Mouse (Mus musculus): ENCODE results near the gene Fam92b. TPM values are rescaled to one million over a fixed set of nuclear protein-coding genes. Genes with fewer than 3 reads are reported as not detected.

Fam92b gene
- polyA plus RNA-seq, 1 experiment: not detected

DNA sequence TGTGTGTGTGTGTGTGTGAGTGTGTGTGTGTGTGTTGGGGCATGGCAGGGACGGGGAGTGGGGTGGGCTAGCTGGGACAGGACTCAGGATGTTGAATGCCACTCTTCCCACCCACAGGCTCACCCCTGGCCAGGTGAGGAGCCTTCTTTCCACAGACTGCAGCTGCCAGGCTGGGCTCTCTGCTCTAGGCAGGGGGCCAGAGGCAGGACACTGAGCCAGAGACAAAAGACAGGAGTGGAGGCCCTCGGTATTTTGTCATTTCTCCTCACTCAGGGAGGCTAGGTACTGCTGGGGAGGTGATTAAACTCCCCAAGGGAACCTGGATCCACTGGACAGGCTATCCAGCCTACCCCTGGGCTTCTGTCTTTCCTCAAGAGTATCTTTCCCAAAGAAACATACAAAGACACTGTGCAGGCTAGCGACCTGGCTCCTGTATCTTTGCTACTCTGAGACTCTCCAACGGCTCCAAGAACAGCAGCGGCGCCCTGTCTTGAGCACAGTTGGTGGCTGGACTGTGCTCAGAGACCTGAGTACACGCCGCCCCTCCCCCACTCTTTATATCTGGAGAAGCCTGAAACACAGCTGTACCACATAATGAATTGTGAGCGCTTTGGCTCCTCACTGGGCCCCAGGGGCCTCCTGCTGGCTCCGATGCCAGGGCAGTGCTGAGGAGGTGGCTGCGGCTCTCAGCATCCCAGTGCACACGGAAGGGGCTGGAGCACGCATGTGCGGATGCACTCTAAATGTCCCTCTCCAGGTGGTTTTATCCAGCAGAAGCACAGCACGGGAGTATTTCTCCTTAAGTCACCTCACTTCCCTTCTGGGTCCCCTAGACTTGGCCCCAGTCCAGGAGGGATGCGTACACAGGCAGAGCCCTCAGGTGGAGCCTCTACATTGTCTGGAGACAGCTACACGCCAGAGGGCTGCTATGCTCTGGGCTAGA, 7.9 kb upstream of the Fam92b start:
- WGBS: 67% methylated on average over 16 of the region's 17 CpGs
- Histone ChIP-seq H3K4me3 (replicated peaks; ENCODE audit: control insufficient read depth, low read depth, low read length) (no peak overlapping the region), H3K4me1 (ENCODE audit: control insufficient read depth, insufficient read depth, low read length) (no peaks in the 10 kb centered on the region), H3K27ac (ENCODE audit: control insufficient read depth, insufficient read depth, low read depth, low read length, poor library complexity) (no peak overlapping the region)
- TF ChIP-seq POLR2A (IDR thresholded peaks at IDR 0.05; ENCODE audit: borderline replicate concordance, control insufficient read depth, low read depth, low read length): no peak

DNA sequence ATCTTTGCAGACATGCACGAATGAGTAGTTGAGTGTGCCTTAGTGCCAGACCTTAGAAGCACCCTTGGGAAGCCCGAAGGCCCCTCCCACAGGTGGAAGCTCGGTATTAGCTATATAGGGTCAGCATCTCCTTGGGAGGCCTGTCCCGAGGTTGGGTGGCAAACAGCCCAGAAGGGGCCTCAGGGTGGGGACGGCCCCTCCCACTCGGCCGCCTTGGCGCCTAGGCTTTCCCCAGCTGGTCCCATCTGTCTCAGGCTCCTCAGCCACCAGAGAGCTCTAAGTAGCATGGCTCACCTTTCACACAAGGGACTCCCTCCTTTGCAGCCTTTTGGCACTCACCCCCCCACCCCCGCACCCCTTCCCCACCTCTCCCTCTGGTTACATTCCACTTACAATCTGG, 7.1 kb upstream of the Fam92b start:
- H3K4me1 ChIP-seq (ENCODE audit: control insufficient read depth, insufficient read depth, low read length): no peaks in the 10 kb centered on the region
- H3K27ac ChIP-seq (ENCODE audit: control insufficient read depth, insufficient read depth, low read depth, low read length, poor library complexity): no peak overlapping the region
- 67% methylated on average over 9 of the region's 9 CpGs for WGBS
- no peak overlapping the region for H3K4me3 ChIP-seq (replicated peaks; ENCODE audit: control insufficient read depth, low read depth, low read length)
- TF ChIP-seq POLR2A (IDR thresholded peaks at IDR 0.05; ENCODE audit: borderline replicate concordance, control insufficient read depth, low read depth, low read length) (no peak), CTCF (IDR thresholded peaks at IDR 0.05; ENCODE audit: control insufficient read depth, insufficient read depth, low read length) (no peak)

DNA sequence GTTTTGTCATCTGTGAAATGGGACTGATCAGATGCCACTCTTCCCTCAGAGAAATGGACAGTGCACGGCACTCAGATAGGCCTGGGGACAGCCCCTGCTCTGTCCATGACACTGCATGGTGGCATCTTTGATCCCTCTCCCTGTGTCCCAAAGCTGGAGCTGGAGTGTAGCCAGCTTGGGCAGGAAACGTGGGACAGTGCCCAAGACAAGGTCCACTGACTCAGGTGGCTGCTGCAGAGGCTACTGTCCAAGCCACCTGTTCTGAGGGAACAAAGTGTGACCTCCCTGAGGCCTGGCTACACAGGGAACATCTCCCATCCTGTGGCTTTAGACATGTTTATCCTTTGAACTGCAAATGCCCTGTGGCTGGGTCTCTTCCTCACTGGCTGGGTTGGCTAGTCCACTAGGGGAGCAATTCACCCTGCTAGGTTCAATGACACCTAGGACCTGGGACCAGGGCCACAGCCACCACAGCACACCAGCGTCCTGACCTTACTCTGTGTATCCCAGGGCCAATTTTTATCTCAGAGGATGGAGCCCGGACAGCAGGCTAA, 4.7 kb upstream of the Fam92b start:
- TF ChIP-seq POLR2A (IDR thresholded peaks at IDR 0.05; ENCODE audit: borderline replicate concordance, control insufficient read depth, low read depth, low read length) (no peak), CTCF (IDR thresholded peaks at IDR 0.05; ENCODE audit: control insufficient read depth, insufficient read depth, low read length) (no peak)
- H3K27ac ChIP-seq (ENCODE audit: control insufficient read depth, insufficient read depth, low read depth, low read length, poor library complexity): no peak overlapping the region
- no peaks in the 10 kb centered on the region for H3K4me1 ChIP-seq (ENCODE audit: control insufficient read depth, insufficient read depth, low read length)
- WGBS: 81% methylated on average over 4 of the region's 4 CpGs
- H3K4me3 ChIP-seq (replicated peaks; ENCODE audit: control insufficient read depth, low read depth, low read length): no peak overlapping the region

DNA sequence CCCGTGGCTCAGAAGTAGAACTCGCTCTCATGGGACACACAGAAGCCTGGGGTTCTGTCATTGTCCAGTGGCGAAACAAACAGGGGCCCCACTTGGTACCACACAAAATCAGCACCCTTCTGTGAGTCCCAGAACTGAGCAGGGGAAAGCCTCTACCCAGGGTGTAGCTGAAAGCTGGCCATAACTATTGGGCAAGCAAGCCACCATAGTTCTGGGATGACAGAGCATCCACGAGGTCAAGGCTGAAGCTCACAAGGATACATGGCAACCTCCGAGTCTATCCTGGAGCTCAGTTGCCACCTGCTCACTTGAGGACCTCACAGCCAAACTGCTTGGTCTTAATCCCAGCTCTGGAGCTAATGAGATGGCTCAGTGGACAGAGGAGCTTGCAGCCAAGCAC, 4.0 kb upstream of the Fam92b start:
- TF ChIP-seq POLR2A (IDR thresholded peaks at IDR 0.05; ENCODE audit: borderline replicate concordance, control insufficient read depth, low read depth, low read length) (no peak), CTCF (IDR thresholded peaks at IDR 0.05; ENCODE audit: control insufficient read depth, insufficient read depth, low read length) (no peak)
- H3K27ac ChIP-seq (ENCODE audit: control insufficient read depth, insufficient read depth, low read depth, low read length, poor library complexity): no peak overlapping the region
- H3K4me3 ChIP-seq (replicated peaks; ENCODE audit: control insufficient read depth, low read depth, low read length): no peak overlapping the region
- 76% methylated on average over 5 of the region's 5 CpGs for WGBS
- H3K4me1 ChIP-seq (ENCODE audit: control insufficient read depth, insufficient read depth, low read length): no peaks in the 10 kb centered on the region

DNA sequence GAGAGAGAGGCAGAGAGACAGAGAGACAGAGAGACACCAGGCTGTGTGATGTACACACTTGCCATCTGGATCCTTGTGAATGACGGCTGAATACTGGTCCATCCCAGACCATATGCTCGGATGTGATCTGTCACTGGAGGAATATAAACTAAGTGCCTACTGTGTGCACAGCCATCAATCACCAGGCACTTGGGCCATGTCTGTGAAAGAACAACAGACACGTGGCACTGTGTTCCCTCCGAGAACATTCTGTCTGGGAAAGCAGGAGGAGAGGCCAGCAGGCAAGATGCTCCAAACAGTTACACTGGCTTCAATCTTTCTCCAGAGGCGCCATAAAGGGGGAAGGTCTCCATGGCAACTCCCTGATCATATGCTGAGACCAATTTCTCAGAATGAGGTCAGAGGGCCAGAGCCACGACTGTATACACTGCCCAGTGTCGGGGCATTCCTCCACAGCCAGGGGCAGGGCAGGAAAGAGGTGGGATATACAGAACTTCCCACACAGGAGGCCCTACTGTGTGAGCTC, 3.2 kb upstream of the Fam92b start:
- whole genome bisulfite sequencing: 72% methylated on average over 7 of the region's 7 CpGs
- H3K27ac ChIP-seq (ENCODE audit: control insufficient read depth, insufficient read depth, low read depth, low read length, poor library complexity): no peak overlapping the region
- no peaks in the 10 kb centered on the region for H3K4me1 ChIP-seq (ENCODE audit: control insufficient read depth, insufficient read depth, low read length)
- no peak overlapping the region for H3K4me3 ChIP-seq (replicated peaks; ENCODE audit: control insufficient read depth, low read depth, low read length)
- no peak for TF ChIP-seq POLR2A (IDR thresholded peaks at IDR 0.05; ENCODE audit: borderline replicate concordance, control insufficient read depth, low read depth, low read length)

DNA sequence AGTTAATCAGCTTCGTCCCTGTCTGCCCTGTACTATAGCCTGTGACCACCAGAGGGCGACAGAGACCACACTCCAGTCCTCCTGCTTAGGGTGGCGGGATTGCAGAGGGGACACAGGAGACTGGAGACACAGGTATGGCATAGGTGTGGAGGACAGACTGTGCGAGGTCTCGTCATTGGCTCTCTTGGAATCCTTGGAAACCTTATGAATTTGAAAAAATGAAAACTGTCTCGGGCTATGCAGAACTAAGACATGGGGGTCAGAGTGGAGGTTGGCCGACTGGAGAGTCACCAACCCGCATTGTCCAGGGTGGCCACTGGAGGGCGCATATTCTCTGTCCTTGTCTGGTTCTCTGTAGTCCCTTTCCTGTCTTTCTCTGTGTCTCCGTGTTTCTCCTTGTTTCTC, 1.8 kb upstream of the Fam92b start:
- Histone ChIP-seq H3K27ac (ENCODE audit: control insufficient read depth, insufficient read depth, low read depth, low read length, poor library complexity) (no peak overlapping the region), H3K4me3 (replicated peaks; ENCODE audit: control insufficient read depth, low read depth, low read length) (no peak overlapping the region), H3K4me1 (ENCODE audit: control insufficient read depth, insufficient read depth, low read length) (no peaks in the 10 kb centered on the region)
- TF ChIP-seq POLR2A (IDR thresholded peaks at IDR 0.05; ENCODE audit: borderline replicate concordance, control insufficient read depth, low read depth, low read length): no peak
- TF ChIP-seq CTCF (IDR thresholded peaks at IDR 0.05; ENCODE audit: control insufficient read depth, insufficient read depth, low read length): peak; percentile 98
- 0% methylated on average over 10 of the region's 10 CpGs for WGBS

DNA sequence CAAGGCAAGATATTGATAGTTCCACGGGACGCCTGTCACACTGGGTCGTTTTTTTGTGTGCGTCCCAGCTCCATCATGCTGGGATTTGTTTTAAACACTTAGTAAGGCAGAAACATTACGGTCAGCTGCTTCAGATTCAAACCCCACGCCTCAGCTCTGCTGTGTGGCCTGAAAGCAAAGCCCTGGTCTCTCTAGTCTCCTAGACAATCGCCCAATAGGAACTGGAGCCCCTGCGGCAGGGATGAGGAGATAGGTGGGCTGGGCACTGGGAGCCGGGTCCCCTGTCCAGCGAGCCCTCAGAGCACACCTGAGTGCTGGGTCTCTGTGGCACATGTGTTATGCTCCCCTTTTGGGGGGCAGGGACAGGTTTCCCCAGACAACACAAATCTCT, 853 bp upstream of the Fam92b start:
- Histone ChIP-seq H3K4me3 (replicated peaks; ENCODE audit: control insufficient read depth, low read depth, low read length) (no peak overlapping the region), H3K27ac (ENCODE audit: control insufficient read depth, insufficient read depth, low read depth, low read length, poor library complexity) (no peak overlapping the region), H3K4me1 (ENCODE audit: control insufficient read depth, insufficient read depth, low read length) (no peaks in the 10 kb centered on the region)
- no peak for TF ChIP-seq CTCF (IDR thresholded peaks at IDR 0.05; ENCODE audit: control insufficient read depth, insufficient read depth, low read length)
- no peak for TF ChIP-seq POLR2A (IDR thresholded peaks at IDR 0.05; ENCODE audit: borderline replicate concordance, control insufficient read depth, low read depth, low read length)
- WGBS: 31% methylated on average over 10 of the region's 10 CpGs

DNA sequence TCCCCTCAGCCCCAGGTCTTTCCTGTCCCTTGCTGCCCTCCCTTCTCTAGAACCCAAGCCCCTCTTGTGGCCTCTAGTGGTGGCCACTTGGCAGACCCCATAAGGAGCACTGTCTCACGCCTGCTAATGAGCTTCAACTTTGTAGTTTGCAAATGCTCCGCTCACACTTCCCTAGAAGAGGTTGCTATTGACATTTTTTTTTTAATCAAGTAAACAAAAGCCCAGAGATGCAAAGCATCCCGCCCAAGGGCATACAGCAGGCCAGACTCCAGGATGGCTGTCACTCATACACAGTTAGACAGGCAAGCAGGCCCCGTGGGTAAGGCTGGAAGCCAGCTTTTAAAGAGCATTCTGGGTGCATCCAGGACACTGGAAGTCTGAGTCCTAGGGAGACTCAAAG, 661 bp downstream of the Fam92b start:
- no peak overlapping the region for H3K27ac ChIP-seq (ENCODE audit: control insufficient read depth, insufficient read depth, low read depth, low read length, poor library complexity)
- TF ChIP-seq CTCF (IDR thresholded peaks at IDR 0.05; ENCODE audit: control insufficient read depth, insufficient read depth, low read length) (no peak), POLR2A (IDR thresholded peaks at IDR 0.05; ENCODE audit: borderline replicate concordance, control insufficient read depth, low read depth, low read length) (no peak)
- no peak overlapping the region for H3K4me3 ChIP-seq (replicated peaks; ENCODE audit: control insufficient read depth, low read depth, low read length)
- WGBS: 63% methylated on average over 4 of the region's 4 CpGs
- no peaks in the 10 kb centered on the region for H3K4me1 ChIP-seq (ENCODE audit: control insufficient read depth, insufficient read depth, low read length)
